Mouse (Mus musculus): ENCODE measurements around the gene Hist1h4b.

GRCm38 (mm10) chr13:23739922-23740252, 16.9 kb upstream of the Hist1h4b start:
- TF ChIP-seq CTCF (IDR thresholded peaks at IDR 0.05; ENCODE audit: low read depth, low read length) (no peak), POLR2A (IDR thresholded peaks at IDR 0.05; ENCODE audit: extremely low read depth, insufficient read depth, low read length) (no peak; the same call in 1 of the 2 replicates)
